Mouse (Mus musculus): Measurements from ENCODE around the gene Lad1. TPM values are rescaled to one million over a fixed set of nuclear protein-coding genes. Genes with fewer than 3 reads are reported as not detected.
A peak's percentile ranks its signal among the peaks of the same experiment; 100 is the strongest.

The Lad1 gene
- 128 and 314 TPM in 2 replicates for polyA plus RNA-seq (2012; rRNA removed)

DNA sequence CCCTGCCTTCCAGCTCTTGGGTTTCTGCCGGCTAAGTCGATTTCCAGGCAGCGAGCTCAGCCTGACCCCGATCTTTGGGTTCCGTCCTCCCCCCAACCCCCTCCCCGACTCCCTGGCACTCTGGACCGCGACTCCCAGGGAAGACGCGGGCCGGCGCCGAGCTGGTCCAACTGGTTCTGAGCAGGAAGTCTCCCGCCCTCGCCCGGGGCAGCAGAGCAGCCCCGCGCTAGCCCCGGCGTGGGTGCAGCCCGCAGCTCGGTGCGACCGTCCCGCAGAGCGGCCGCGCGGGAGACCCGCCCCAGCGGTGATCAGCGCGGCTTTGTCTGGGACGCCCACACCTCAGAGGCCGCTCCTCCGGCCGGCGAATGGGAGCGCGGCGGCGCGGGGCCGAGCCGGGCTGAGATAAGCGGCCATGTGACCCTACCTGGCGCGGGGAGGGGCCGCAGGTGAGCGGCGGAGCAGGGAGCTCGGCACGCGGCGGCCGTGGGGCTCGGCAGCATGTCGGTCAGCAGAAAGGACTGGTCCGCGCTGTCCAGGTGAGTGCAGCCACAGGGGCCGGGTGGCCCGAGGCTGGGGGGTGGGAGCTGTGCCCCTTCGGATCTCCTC, at the start of gene Lad1:
TSS of gene Lad1 (plus strand) at position 118 of the 606 bp plus-strand sequence.
- 1% methylated on average over 63 of the region's 63 CpGs for WGBS
- H3K4me3 ChIP-seq (ENCODE audit: low read depth, low read length) = peak within 1 kb of the TSS; percentile 75
- peak within 1 kb of the TSS; percentile 93 for H3K27ac ChIP-seq (ENCODE audit: insufficient read depth, low read depth, low read length)
- no peak for TF ChIP-seq CTCF (IDR thresholded peaks at IDR 0.05; ENCODE audit: extremely low read depth, insufficient read length, insufficient replicate concordance, low read depth, low read length)
- peak; percentile 83 for TF ChIP-seq POLR2A (IDR thresholded peaks at IDR 0.05; ENCODE audit: low read depth, low read length)
- no peaks in the 10 kb centered on the region for H3K36me3 ChIP-seq (ENCODE audit: control insufficient read depth, insufficient read depth, low read length)
- H3K4me1 ChIP-seq (ENCODE audit: control insufficient read depth, insufficient read depth, insufficient read length, low read length) = peaks cover 29% of the 10 kb centered on the region
- H3K27me3 ChIP-seq (ENCODE audit: control insufficient read depth, insufficient read depth, low read length) = no peaks in the 10 kb centered on the region

DNA sequence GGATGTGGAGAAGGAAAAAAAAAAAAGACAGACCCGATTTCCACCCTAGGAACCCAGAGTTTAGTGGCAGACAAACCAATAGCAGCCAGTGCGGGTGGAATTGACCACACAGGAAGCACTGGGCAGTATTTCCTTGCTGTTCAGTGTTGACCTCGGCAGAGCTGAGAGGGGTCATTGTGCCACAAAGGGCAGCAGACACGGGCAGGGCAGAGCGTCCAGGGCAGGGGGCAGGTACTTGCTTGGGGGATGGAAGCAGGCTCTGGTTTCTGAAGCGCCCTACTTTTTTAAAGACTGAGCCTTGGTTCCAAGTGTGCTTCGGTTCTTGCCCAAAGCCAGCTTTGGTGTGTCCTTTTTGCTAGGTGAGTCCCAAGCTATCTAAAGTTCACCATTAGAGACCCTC, 48.2 kb upstream of the Lad1 start:
- WGBS = 76% methylated on average over 7 of the region's 7 CpGs
- no peak for TF ChIP-seq CTCF (IDR thresholded peaks at IDR 0.05; ENCODE audit: extremely low read depth, insufficient read length, insufficient replicate concordance, low read depth, low read length)
- TF ChIP-seq POLR2A (IDR thresholded peaks at IDR 0.05; ENCODE audit: low read depth, low read length) = no peak
- no peak overlapping the region for H3K4me3 ChIP-seq (ENCODE audit: low read depth, low read length)
- H3K36me3 ChIP-seq (ENCODE audit: control insufficient read depth, insufficient read depth, low read length) = no peaks in the 10 kb centered on the region
- H3K27me3 ChIP-seq (ENCODE audit: control insufficient read depth, insufficient read depth, low read length) = peaks cover 9% of the 10 kb centered on the region
- H3K4me1 ChIP-seq (ENCODE audit: control insufficient read depth, insufficient read depth, insufficient read length, low read length) = peaks cover 12% of the 10 kb centered on the region
- no peak overlapping the region for H3K27ac ChIP-seq (ENCODE audit: insufficient read depth, low read depth, low read length)

DNA sequence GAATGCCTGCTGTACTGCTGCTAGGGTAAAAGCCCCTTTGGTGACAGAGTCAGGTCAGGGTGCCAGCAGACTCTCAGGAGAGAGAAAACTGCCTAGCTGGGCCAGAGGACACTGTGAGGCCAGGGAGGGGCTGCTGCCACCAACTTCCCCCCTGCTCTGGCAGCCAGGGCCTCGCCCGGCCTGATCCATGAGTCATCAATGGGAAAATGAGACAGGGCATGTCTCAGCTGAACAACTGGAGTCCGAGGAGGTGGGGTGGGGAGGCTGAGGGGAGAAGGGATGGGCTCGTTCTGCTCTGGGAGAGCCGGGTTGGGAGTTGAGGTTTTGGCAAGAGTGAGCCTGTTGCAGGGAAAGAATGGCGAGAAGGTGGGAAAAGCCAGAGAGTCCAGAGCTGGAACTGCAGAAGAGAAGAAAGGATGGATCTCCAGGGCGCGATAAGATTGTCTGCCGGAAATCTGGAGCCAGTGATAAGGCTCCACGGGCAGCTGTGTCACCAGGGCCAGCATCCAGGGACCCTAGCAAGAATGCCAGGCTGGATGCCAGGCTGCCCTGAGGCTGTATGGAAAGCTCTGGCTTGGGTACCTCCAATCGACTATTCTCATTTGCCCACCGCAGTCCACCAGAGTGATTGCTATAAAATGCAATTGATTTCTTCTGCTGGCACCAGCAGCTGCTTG, 47.4 kb upstream of the Lad1 start:
- H3K27ac ChIP-seq (ENCODE audit: insufficient read depth, low read depth, low read length) = no peak overlapping the region
- peaks cover 5% of the 10 kb centered on the region for H3K27me3 ChIP-seq (ENCODE audit: control insufficient read depth, insufficient read depth, low read length)
- WGBS = 23% methylated on average over 12 of the region's 12 CpGs

DNA sequence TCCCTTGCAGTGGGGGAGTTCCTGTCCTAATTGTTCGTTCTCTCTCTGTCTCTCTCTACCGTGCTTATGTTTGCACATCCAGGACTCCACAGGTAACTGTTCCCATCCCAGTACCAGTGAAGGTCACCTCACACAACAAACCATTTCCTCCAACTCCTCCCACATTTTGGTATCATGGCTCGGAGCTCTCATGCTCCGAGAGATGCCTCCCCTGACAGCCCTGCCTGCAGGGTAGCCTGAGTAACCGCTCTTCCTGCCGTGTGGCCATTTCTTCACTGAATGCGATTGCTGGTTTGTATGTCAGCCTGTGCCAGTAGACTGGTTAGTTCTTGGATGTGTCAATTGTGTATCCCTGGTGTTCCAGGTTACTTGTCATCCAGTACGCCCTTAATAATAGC, 46.8 kb upstream of the Lad1 start:
- no peaks in the 10 kb centered on the region for H3K36me3 ChIP-seq (ENCODE audit: control insufficient read depth, insufficient read depth, low read length)
- H3K4me1 ChIP-seq (ENCODE audit: control insufficient read depth, insufficient read depth, insufficient read length, low read length) = peaks cover 5% of the 10 kb centered on the region
- WGBS = 74% methylated on average over 8 of the region's 8 CpGs
- no peaks in the 10 kb centered on the region for H3K27me3 ChIP-seq (ENCODE audit: control insufficient read depth, insufficient read depth, low read length)
- no peak overlapping the region for H3K4me3 ChIP-seq (ENCODE audit: low read depth, low read length)
- TF ChIP-seq CTCF (IDR thresholded peaks at IDR 0.05; ENCODE audit: extremely low read depth, insufficient read length, insufficient replicate concordance, low read depth, low read length) (no peak), POLR2A (IDR thresholded peaks at IDR 0.05; ENCODE audit: low read depth, low read length) (no peak)
- no peak overlapping the region for H3K27ac ChIP-seq (ENCODE audit: insufficient read depth, low read depth, low read length)

More for the DNA sequence above, 47.4 kb upstream of the Lad1 start:
- peaks cover 11% of the 10 kb centered on the region for H3K4me1 ChIP-seq (ENCODE audit: control insufficient read depth, insufficient read depth, insufficient read length, low read length)
- no peak overlapping the region for H3K4me3 ChIP-seq (ENCODE audit: low read depth, low read length)
- H3K36me3 ChIP-seq (ENCODE audit: control insufficient read depth, insufficient read depth, low read length) = no peaks in the 10 kb centered on the region
- TF ChIP-seq POLR2A (IDR thresholded peaks at IDR 0.05; ENCODE audit: low read depth, low read length) = no peak
- TF ChIP-seq CTCF (IDR thresholded peaks at IDR 0.05; ENCODE audit: extremely low read depth, insufficient read length, insufficient replicate concordance, low read depth, low read length) = no peak

DNA sequence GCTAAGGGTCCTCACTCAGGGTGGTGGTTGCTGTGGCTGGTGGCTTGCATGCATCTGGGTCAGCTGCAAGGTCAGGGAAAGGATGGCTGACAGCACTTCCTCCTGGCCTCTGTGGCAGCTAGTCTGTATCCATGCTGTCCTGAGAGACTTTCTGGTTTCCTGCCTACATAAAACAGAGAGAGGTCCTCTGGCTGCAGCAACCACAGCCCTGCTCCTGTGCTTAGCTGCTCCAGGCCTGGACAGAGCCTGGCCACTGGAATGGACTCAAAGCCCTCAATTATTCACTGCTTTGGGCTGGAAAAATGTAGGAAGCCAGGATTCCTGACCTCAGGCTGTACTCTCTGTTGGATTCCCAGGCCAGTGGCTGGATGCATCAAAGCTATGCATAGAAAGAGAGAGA, 41.8 kb upstream of the Lad1 start:
- H3K4me3 ChIP-seq (ENCODE audit: low read depth, low read length) = no peak overlapping the region
- H3K27ac ChIP-seq (ENCODE audit: insufficient read depth, low read depth, low read length) = no peak overlapping the region

DNA sequence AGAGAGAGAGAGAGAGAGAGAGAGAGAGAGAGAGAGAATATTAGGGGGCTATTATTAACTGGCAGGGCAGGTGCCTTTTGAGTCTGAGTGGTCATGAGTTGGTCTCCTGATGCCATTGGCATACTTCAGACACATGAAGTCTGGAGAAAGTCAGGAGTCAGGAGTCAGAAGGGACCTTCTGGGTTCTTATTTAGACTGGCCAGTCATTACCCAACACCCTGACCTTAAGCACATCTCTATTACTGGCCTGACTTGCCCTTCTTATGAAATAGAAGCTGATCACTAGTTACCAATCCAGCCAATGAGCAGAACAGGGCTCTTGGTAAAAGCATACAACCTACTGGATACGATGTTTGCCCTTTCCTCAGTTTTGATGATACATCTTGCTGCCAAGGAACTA, 41.4 kb upstream of the Lad1 start:
- Histone ChIP-seq H3K27me3 (ENCODE audit: control insufficient read depth, insufficient read depth, low read length) (no peaks in the 10 kb centered on the region), H3K4me3 (ENCODE audit: low read depth, low read length) (no peak overlapping the region)
- 98% methylated on average over 1 of the region's 1 CpGs for WGBS

More for the DNA sequence above, 41.8 kb upstream of the Lad1 start:
- TF ChIP-seq POLR2A (IDR thresholded peaks at IDR 0.05; ENCODE audit: low read depth, low read length) (no peak), CTCF (IDR thresholded peaks at IDR 0.05; ENCODE audit: extremely low read depth, insufficient read length, insufficient replicate concordance, low read depth, low read length) (no peak)
- no peaks in the 10 kb centered on the region for H3K27me3 ChIP-seq (ENCODE audit: control insufficient read depth, insufficient read depth, low read length)
- peaks cover 5% of the 10 kb centered on the region for H3K4me1 ChIP-seq (ENCODE audit: control insufficient read depth, insufficient read depth, insufficient read length, low read length)
- H3K36me3 ChIP-seq (ENCODE audit: control insufficient read depth, insufficient read depth, low read length) = no peaks in the 10 kb centered on the region

DNA sequence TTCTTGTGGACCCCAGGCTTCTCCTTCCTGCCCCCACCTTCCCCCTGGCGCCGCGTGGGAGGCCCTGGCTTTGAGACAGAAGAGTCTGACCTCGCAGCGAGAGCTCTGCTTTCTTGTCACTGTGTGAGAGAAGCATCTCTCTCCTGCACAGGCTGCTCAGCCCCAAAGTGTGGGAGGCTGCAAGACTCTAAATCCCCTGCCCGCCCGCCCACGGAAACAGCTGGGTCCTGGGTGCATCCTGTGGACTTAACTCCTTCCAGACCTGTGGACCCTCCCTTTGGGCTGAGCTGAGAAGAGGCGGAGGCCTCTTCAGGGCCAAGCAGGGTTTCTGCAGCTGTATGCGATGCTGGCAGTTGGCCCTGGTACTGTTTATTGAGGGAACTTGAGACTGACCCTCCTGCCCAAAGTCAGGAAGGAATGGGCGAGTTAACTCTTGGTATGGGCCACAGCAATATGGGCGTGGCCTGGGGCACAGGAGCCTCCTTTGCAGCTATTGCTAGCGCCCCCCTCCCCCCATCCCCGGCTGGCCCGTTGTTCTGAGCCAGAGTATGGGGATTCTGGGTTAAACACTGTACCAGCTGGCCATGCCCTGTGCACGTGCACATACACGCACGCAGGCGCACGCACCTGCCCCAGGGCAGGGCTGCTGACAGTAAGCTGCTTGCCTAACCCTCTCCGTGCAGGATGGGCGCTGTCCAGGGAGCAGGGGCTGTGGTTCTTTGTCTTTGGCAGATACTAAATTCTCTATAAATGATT, 39.4 kb upstream of the Lad1 start, which contains the start of gene Tnni1:
TSS of gene Tnni1 (plus strand) at position 655 of the 756 bp plus-strand sequence.
- H3K27me3 ChIP-seq (ENCODE audit: control insufficient read depth, insufficient read depth, low read length) = no peaks in the 10 kb centered on the region
- peaks cover 5% of the 10 kb centered on the region for H3K4me1 ChIP-seq (ENCODE audit: control insufficient read depth, insufficient read depth, insufficient read length, low read length)
- TF ChIP-seq POLR2A (IDR thresholded peaks at IDR 0.05; ENCODE audit: low read depth, low read length) = no peak
- TF ChIP-seq CTCF (IDR thresholded peaks at IDR 0.05; ENCODE audit: extremely low read depth, insufficient read length, insufficient replicate concordance, low read depth, low read length) = no peak
- no peak within 1 kb of the TSS for H3K27ac ChIP-seq (ENCODE audit: insufficient read depth, low read depth, low read length)
- no peak within 1 kb of the TSS for H3K4me3 ChIP-seq (ENCODE audit: low read depth, low read length)
- 17% methylated on average over 22 of the region's 22 CpGs for WGBS
- H3K36me3 ChIP-seq (ENCODE audit: control insufficient read depth, insufficient read depth, low read length) = no peaks in the 10 kb centered on the region

More for the DNA sequence above, 41.4 kb upstream of the Lad1 start:
- H3K27ac ChIP-seq (ENCODE audit: insufficient read depth, low read depth, low read length) = no peak overlapping the region
- no peaks in the 10 kb centered on the region for H3K36me3 ChIP-seq (ENCODE audit: control insufficient read depth, insufficient read depth, low read length)
- H3K4me1 ChIP-seq (ENCODE audit: control insufficient read depth, insufficient read depth, insufficient read length, low read length) = peaks cover 5% of the 10 kb centered on the region
- no peak for TF ChIP-seq POLR2A (IDR thresholded peaks at IDR 0.05; ENCODE audit: low read depth, low read length)
- TF ChIP-seq CTCF (IDR thresholded peaks at IDR 0.05; ENCODE audit: extremely low read depth, insufficient read length, insufficient replicate concordance, low read depth, low read length) = no peak

Measured in small intestine, adult 2 months (tissue).